22 mouse cellular contexts compared by ENCODE assay signal in genomic region chr11:59966102-59966483, GRCm38 (mm10). TPM values are rescaled to one million over a fixed set of nuclear protein-coding genes. Genes with fewer than 3 reads are reported as not detected.
DNase-seq lines count a peak whose midpoint lies in the region; ATAC-seq and TF ChIP-seq lines count a peak whose summit lies in the region.
"Had no signal": no experiment of that assay in that cellular context is flagged by ENCODE, and none has a peak within 500 bp of the region (broad histone marks: within the 10 kb centered on the region; RNA-seq: fewer than 3 reads in every experiment).

No protein-coding gene starts in this region.

- no peak for TF ChIP-seq CTCF in forebrain, postnatal 0 days (IDR thresholded peaks at IDR 0.05; ENCODE audit: low read depth)
- TF ChIP-seq CTCF in small intestine, adult 2 months (IDR thresholded peaks at IDR 0.05; ENCODE audit: extremely low read depth, insufficient read length, insufficient replicate concordance, low read depth, low read length) = no peak

- H3K4me3 ChIP-seq in forebrain, postnatal 0 days (ENCODE audit: low read depth, low read length) = no peak overlapping the region
- H3K4me3 ChIP-seq in forebrain, embryonic 15.5 days = no peak overlapping the region
- no peak overlapping the region for H3K4me3 ChIP-seq in kidney, embryonic 16.5 days (ENCODE audit: low read length)
- H3K4me3 ChIP-seq in kidney, embryonic 14.5 days (ENCODE audit: low read length) = no peak overlapping the region
- no peak overlapping the region for H3K4me3 ChIP-seq in small intestine, adult 2 months (ENCODE audit: low read depth, low read length)
- H3K4me3 ChIP-seq: heart, embryonic 12.5 days; midbrain, embryonic 12.5 days; neural tube, embryonic 13.5 days had no signal

- no peaks in the 10 kb centered on the region for H3K9me3 ChIP-seq in forebrain, postnatal 0 days (ENCODE audit: low read length)
- H3K9me3 ChIP-seq in forebrain, embryonic 15.5 days = no peaks in the 10 kb centered on the region
- H3K9me3 ChIP-seq in kidney, embryonic 16.5 days (ENCODE audit: low read length) = no peaks in the 10 kb centered on the region
- no peaks in the 10 kb centered on the region for H3K9me3 ChIP-seq in kidney, embryonic 14.5 days (ENCODE audit: control insufficient read depth, low read length)
- H3K9me3 ChIP-seq: heart, embryonic 12.5 days; limb, embryonic 13.5 days; midbrain, embryonic 12.5 days; neural tube, embryonic 13.5 days; stomach, embryonic 15.5 days had no signal

- H3K4me2 ChIP-seq in forebrain, postnatal 0 days (ENCODE audit: low read depth) = no peak overlapping the region
- no peak overlapping the region for H3K4me2 ChIP-seq in forebrain, embryonic 15.5 days (replicated peaks)
- peak overlapping the region; percentile 73; the same call in 1 of the 2 replicates for H3K4me2 ChIP-seq in kidney, embryonic 16.5 days (replicated peaks; ENCODE audit: low read depth, low read length)
- H3K4me2 ChIP-seq in kidney, embryonic 14.5 days (replicated peaks; ENCODE audit: low read depth, low read length) = no peak overlapping the region

- WGBS in forebrain, postnatal 0 days = 61% methylated on average over 4 of the region's 4 CpGs
- 73% methylated on average over 4 of the region's 4 CpGs for WGBS in forebrain, embryonic 15.5 days
- 58% methylated on average over 4 of the region's 4 CpGs for WGBS in kidney, embryonic 16.5 days
- 64% methylated on average over 4 of the region's 4 CpGs for WGBS in kidney, embryonic 14.5 days
- WGBS in small intestine, adult 2 months = 35% methylated on average over 4 of the region's 4 CpGs

- H3K9ac ChIP-seq in forebrain, postnatal 0 days = no peak overlapping the region
- H3K9ac ChIP-seq in forebrain, embryonic 15.5 days (replicated peaks) = no peak overlapping the region
- H3K9ac ChIP-seq in kidney, embryonic 16.5 days (replicated peaks; ENCODE audit: low read length) = 0 out of 2 replicates have a peak overlapping the region, but pooled peaks have one; percentile 40
- no peak overlapping the region for H3K9ac ChIP-seq in kidney, embryonic 14.5 days (ENCODE audit: low read depth, low read length)
- H3K9ac ChIP-seq: limb, embryonic 13.5 days; midbrain, embryonic 12.5 days; stomach, embryonic 15.5 days had no signal

- ATAC-seq in forebrain, postnatal 0 days = no peak
- no peak for ATAC-seq in forebrain, embryonic 15.5 days (replicated peaks)
- no peak for ATAC-seq in kidney, embryonic 16.5 days (ENCODE audit: low FRiP score, low TSS enrichment)
- no peak for ATAC-seq in kidney, embryonic 14.5 days (ENCODE audit: low FRiP score, low TSS enrichment)

- H3K4me1 ChIP-seq in forebrain, postnatal 0 days (ENCODE audit: insufficient read depth) = peaks cover 18% of the 10 kb centered on the region
- H3K4me1 ChIP-seq in forebrain, embryonic 15.5 days = peaks cover 23% of the 10 kb centered on the region
- H3K4me1 ChIP-seq in kidney, embryonic 16.5 days (ENCODE audit: insufficient read depth, low read length) = peaks cover 29% of the 10 kb centered on the region
- H3K4me1 ChIP-seq in kidney, embryonic 14.5 days (ENCODE audit: control insufficient read depth, insufficient read depth, low read length) = peaks cover 19% of the 10 kb centered on the region
- H3K4me1 ChIP-seq in small intestine, adult 2 months (ENCODE audit: control insufficient read depth, insufficient read depth, insufficient read length, low read length) = peaks cover 15% of the 10 kb centered on the region

- TF ChIP-seq POLR2A in small intestine, adult 2 months (IDR thresholded peaks at IDR 0.05; ENCODE audit: low read depth, low read length) = no peak

- no peak overlapping the region for H3K27ac ChIP-seq in forebrain, postnatal 0 days (ENCODE audit: low read depth, low read length)
- no peak overlapping the region for H3K27ac ChIP-seq in forebrain, embryonic 15.5 days (replicated peaks)
- H3K27ac ChIP-seq in kidney, embryonic 16.5 days (ENCODE audit: low read length) = 0 out of 2 replicates have a peak overlapping the region, but pooled peaks have one; percentile 3
- no peak overlapping the region; the same call in 1 of the 2 replicates for H3K27ac ChIP-seq in kidney, embryonic 14.5 days (ENCODE audit: low read depth, low read length)
- peak overlapping the region; percentile 5; the same call in 1 of the 2 replicates for H3K27ac ChIP-seq in small intestine, adult 2 months (ENCODE audit: insufficient read depth, low read depth, low read length)
- H3K27ac ChIP-seq: limb, embryonic 13.5 days; midbrain, embryonic 12.5 days; neural tube, embryonic 13.5 days; stomach, embryonic 15.5 days had no signal

- H3K27me3 ChIP-seq in forebrain, postnatal 0 days (ENCODE audit: insufficient read depth, low read length) = peaks cover 18% of the 10 kb centered on the region
- H3K27me3 ChIP-seq in forebrain, embryonic 15.5 days = peaks cover 23% of the 10 kb centered on the region; the same call in 1 of the 2 replicates
- peaks cover 11% of the 10 kb centered on the region for H3K27me3 ChIP-seq in kidney, embryonic 16.5 days (ENCODE audit: insufficient read depth, low read length)
- peaks cover 19% of the 10 kb centered on the region; the same call in 1 of the 2 replicates for H3K27me3 ChIP-seq in kidney, embryonic 14.5 days (ENCODE audit: control insufficient read depth, insufficient read depth, low read length)
- H3K27me3 ChIP-seq in small intestine, adult 2 months (ENCODE audit: control insufficient read depth, insufficient read depth, low read length) = peaks cover 8% of the 10 kb centered on the region
- H3K27me3 ChIP-seq: heart, embryonic 12.5 days had no signal

- peak; percentile 3 for DNase-seq in forebrain, postnatal 0 days
- DNase-seq in right cerebral cortex, postnatal 10 days (ENCODE audit: low spot score in 2 of 2) = peak; percentile 38 to 48
- no peak for DNase-seq in right cerebral cortex, postnatal 14 days
- DNase-seq in cerebellum, postnatal 36 days = no peak
- DNase-seq: cerebellum, postnatal 10 days; embryo, embryonic 11 days; heart, postnatal 4 days; kidney, postnatal 25 days; lung, adult 2 months; lung, postnatal 4 days; retina, postnatal 1 day; thymus, postnatal 14 days had no signal

- peaks cover 10% of the 10 kb centered on the region; the same call in 1 of the 2 replicates for H3K36me3 ChIP-seq in forebrain, postnatal 0 days (ENCODE audit: insufficient read depth)
- H3K36me3 ChIP-seq in forebrain, embryonic 15.5 days = peaks cover 7% of the 10 kb centered on the region; the same call in 1 of the 2 replicates
- H3K36me3 ChIP-seq in kidney, embryonic 16.5 days (ENCODE audit: insufficient read depth, low read length) = peaks cover 12% of the 10 kb centered on the region
- H3K36me3 ChIP-seq in kidney, embryonic 14.5 days (ENCODE audit: control insufficient read depth, insufficient read depth, low read length) = peaks cover 11% of the 10 kb centered on the region; the same call in 1 of the 2 replicates
- peaks cover 5% of the 10 kb centered on the region for H3K36me3 ChIP-seq in small intestine, adult 2 months (ENCODE audit: control insufficient read depth, insufficient read depth, low read length)

RNA-seq across cellular contexts. Expression of gene Rasd1, which starts 1.3 kb away (rescaled TPM):
- 0.23 and 1.00 TPM in 2 replicates for total RNA-seq in forebrain, postnatal 0 days (2014; rRNA removed)
- 1.4 and 3.3 TPM in 2 replicates for polyA plus RNA-seq in forebrain, postnatal 0 days (2015; fragmentation: Nextera tagmentation; extraction: Ambion mirVana)
- polyA plus RNA-seq in forebrain, embryonic 15.5 days (2015; fragmentation: Nextera tagmentation; extraction: Ambion mirVana) = 0.86 and 1.2 TPM in 2 replicates
- 3.3 and 4.2 TPM in 2 replicates for polyA plus RNA-seq in kidney, embryonic 16.5 days (2015; fragmentation: Nextera tagmentation; extraction: Ambion mirVana)
- 3.0 and 3.6 TPM in 2 replicates for polyA plus RNA-seq in kidney, embryonic 14.5 days (2014; fragmentation: Nextera tagmentation; extraction: Ambion mirVana)
- polyA plus RNA-seq in small intestine, adult 2 months (2012; rRNA removed) = 0.53 and 1.1 TPM in 2 replicates
- total RNA-seq: MEL had no signal

RNA-seq across cellular contexts. Expression of gene Med9, which starts 18.1 kb away (rescaled TPM):
- total RNA-seq in forebrain, postnatal 0 days (2014; rRNA removed) = 27.9 and 31.6 TPM in 2 replicates
- polyA plus RNA-seq in forebrain, postnatal 0 days (2015; fragmentation: Nextera tagmentation; extraction: Ambion mirVana) = 32.4 and 36.0 TPM in 2 replicates
- polyA plus RNA-seq in forebrain, embryonic 15.5 days (2015; fragmentation: Nextera tagmentation; extraction: Ambion mirVana) = 39.8 and 39.9 TPM in 2 replicates
- polyA plus RNA-seq in kidney, embryonic 16.5 days (2015; fragmentation: Nextera tagmentation; extraction: Ambion mirVana) = 49.1 and 49.3 TPM in 2 replicates
- 41.3 and 43.7 TPM in 2 replicates for polyA plus RNA-seq in kidney, embryonic 14.5 days (2014; fragmentation: Nextera tagmentation; extraction: Ambion mirVana)
- 13.5 and 19.7 TPM in 2 replicates for polyA plus RNA-seq in small intestine, adult 2 months (2012; rRNA removed)

Comparison
In these comparisons a context has a peak if more than half of its experiments do, and no peak if none do; other contexts are left out.
1. DNase-seq: peak in forebrain, postnatal 0 days (single experiment) and right cerebral cortex, postnatal 10 days (2 of 2); none in right cerebral cortex, postnatal 14 days (single experiment) and cerebellum, postnatal 36 days (0 of 2).
2. H3K27ac ChIP-seq: peak in kidney, embryonic 16.5 days (single experiment) and small intestine, adult 2 months (single experiment); none in forebrain, postnatal 0 days (single experiment), forebrain, embryonic 15.5 days (single experiment) and kidney, embryonic 14.5 days (single experiment).